Mouse (Mus musculus) neural tube, embryonic 12.5 days (tissue): ENCODE data around the gene Asl. TPM values are rescaled to one million over a fixed set of nuclear protein-coding genes. Genes with fewer than 3 reads are reported as not detected.

Experiments
- ATAC-seq: fragments of 200-750 bp; cut with Nextera tagmentation; 2 replicates; pipeline ENCODE4 v1.8.0; 2017; ENCODE audit warnings: low read depth, mild to moderate bottlenecking, moderate TSS enrichment, moderate library complexity; ENCODE audit not compliant: low FRiP score
- H3K27ac ChIP-seq: fragments of 300-500 bp; sonication (generic); 2 replicates; pipeline ENCODE4 v1.5.1; 2016
- H3K27me3 ChIP-seq: fragments of 300-500 bp; sonication (generic); replicated peaks from 2 replicates; pipeline ENCODE4 v1.6.1; 2016; ENCODE audit warnings: mild to moderate bottlenecking
- H3K36me3 ChIP-seq: fragments of 300-500 bp; sonication (generic); 2 replicates; pipeline ENCODE4 v1.6.1; 2016; ENCODE audit warnings: mild to moderate bottlenecking
- H3K4me1 ChIP-seq: fragments of 300-500 bp; sonication (generic); 2 replicates; pipeline ENCODE4 v1.6.1; 2016
- H3K4me2 ChIP-seq: fragments of 300-500 bp; sonication (generic); replicated peaks from 2 replicates; pipeline ENCODE4 v1.6.1; 2016; ENCODE audit warnings: mild to moderate bottlenecking
- H3K4me3 ChIP-seq: fragments of 300-500 bp; sonication (generic); 2 replicates; pipeline ENCODE4 v1.5.1; 2016
- H3K9ac ChIP-seq: fragments of 300-500 bp; sonication (generic); 2 replicates; pipeline ENCODE4 v1.6.1; 2016; ENCODE audit warnings: mild to moderate bottlenecking
- H3K9me3 ChIP-seq: fragments of 300-500 bp; sonication (generic); 2 replicates; pipeline ENCODE4 v1.6.1; 2016; ENCODE audit warnings: mild to moderate bottlenecking
- WGBS: fragments of 180-500 bp; shearing (Covaris S2); methylation state at CpG from one replicate; pipeline ENCODE4 v1.1.7; 2016; 5-methylcytosine and 5-hydroxymethylcytosine counted together
- polyA plus RNA-seq: library from polyadenylated mRNA; unstranded; fragments of >200 nt; fragmentation: Nextera tagmentation; extraction: Ambion mirVana; gene quantifications from 2 replicates; pipeline ENCODE4 v1.2.1, GENCODE M21; 2016

Gene Asl
- polyA plus RNA-seq, 1 experiment from 2014 or later, result 37.2 TPM

DNA sequence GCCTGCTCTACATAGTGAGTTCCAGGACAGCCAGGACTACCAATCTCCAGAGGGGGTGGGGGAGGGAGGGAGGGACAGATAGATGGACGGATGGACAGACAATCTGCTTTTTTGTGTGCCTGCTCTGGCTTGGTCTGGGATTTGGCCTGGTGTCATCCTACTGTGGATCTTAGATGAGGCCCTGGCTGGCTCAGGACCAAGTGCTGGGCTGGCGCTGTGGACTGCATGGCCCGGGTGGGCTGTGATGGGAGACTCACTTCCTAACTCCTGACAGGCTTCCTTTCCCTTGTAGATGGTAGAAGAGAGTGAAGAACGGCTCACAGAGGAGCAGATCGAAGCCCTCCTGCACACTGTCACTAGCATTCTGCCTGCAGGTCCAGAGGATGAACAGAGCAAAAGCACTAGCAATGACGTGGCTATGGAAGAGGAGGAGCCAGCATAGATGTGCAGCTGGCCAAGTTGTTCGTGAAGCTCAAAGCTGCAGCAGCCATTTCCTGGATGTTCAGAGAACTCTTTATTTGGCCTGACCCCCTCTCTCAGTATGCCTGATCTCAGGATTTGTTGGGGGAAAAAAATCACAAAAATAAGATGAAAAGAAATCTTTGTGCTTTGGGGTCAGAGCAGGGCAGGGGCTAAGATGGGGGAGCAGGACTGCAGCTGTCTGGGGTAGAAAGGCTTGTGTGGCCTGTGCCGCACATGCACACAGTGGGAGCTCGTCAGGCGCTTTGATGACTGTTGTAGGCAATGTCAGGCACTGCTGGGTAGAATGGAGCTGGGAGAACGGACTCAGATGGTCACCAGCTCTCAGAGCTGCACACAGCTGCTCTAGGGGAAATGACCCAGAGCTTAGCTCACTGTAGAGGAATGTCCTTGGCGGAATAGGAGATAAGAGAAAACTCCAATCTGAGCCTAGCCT, 30.6 kb upstream of the Asl start:
- H3K4me3 ChIP-seq, result no peak overlapping the region
- H3K27ac ChIP-seq, result no peak overlapping the region
- no peaks in the 10 kb centered on the region for H3K27me3 ChIP-seq
- H3K4me2 ChIP-seq, result no peak overlapping the region
- H3K9ac ChIP-seq, result no peak overlapping the region
- H3K4me1 ChIP-seq, result no peaks in the 10 kb centered on the region
- no peak for ATAC-seq
- peaks cover 23% of the 10 kb centered on the region for H3K36me3 ChIP-seq
- H3K9me3 ChIP-seq, result no peaks in the 10 kb centered on the region
- WGBS, result 76% methylated on average over 12 of the region's 12 CpGs

DNA sequence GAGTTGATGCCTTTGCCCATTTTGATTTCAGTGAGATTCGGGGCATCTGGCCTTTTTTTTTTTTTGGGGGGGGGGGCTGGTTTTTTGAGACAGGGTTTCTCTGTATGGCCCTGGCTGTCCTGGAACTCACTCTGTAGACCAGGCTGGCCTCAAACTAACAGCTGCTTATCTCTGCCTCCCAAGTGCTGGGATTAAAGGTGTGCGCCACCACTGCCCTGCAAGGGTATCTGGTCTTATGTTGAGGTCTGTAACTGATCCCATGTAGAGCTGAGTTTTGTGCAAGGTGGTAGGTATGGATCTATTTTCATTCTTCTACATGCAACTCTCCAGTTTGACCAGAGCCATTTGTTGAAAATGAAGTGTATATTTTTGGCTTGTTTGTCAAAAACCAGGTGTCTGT, 27.3 kb upstream of the Asl start:
- no peak for ATAC-seq
- no peak overlapping the region for H3K9ac ChIP-seq
- WGBS, result 93% methylated on average over 2 of the region's 2 CpGs

DNA sequence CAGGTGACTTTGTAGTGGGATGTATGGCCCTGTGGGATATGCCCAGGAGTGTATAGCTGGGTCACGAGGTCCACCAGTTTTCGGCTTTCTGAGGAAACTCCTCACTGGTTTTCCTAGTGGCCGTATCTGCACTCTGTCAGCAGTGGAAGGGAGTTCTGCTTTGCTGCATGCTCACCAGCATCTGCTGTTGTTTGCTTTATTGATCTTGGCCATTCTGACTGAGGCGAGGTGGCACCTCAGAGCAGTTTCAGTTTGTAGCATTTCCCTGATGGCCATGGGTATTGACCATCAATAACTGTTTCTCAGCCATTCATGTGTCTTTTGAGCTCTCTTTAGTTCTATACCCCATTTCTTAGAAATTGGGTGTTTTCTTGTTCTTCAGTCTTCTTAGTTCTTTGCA, 26.6 kb upstream of the Asl start:
- no peaks in the 10 kb centered on the region for H3K27me3 ChIP-seq
- no peak overlapping the region for H3K4me2 ChIP-seq
- ATAC-seq, result no peak
- H3K4me1 ChIP-seq, result no peaks in the 10 kb centered on the region
- H3K9me3 ChIP-seq, result no peaks in the 10 kb centered on the region
- peaks cover 41% of the 10 kb centered on the region for H3K36me3 ChIP-seq
- no peak overlapping the region for H3K27ac ChIP-seq
- H3K9ac ChIP-seq, result no peak overlapping the region
- 90% methylated on average over 4 of the region's 4 CpGs for WGBS
- no peak overlapping the region for H3K4me3 ChIP-seq

More for the DNA sequence above, 27.3 kb upstream of the Asl start:
- no peaks in the 10 kb centered on the region for H3K4me1 ChIP-seq
- no peak overlapping the region for H3K4me3 ChIP-seq
- H3K27me3 ChIP-seq, result no peaks in the 10 kb centered on the region
- H3K9me3 ChIP-seq, result no peaks in the 10 kb centered on the region
- H3K4me2 ChIP-seq, result no peak overlapping the region
- no peak overlapping the region for H3K27ac ChIP-seq
- H3K36me3 ChIP-seq, result peaks cover 37% of the 10 kb centered on the region

DNA sequence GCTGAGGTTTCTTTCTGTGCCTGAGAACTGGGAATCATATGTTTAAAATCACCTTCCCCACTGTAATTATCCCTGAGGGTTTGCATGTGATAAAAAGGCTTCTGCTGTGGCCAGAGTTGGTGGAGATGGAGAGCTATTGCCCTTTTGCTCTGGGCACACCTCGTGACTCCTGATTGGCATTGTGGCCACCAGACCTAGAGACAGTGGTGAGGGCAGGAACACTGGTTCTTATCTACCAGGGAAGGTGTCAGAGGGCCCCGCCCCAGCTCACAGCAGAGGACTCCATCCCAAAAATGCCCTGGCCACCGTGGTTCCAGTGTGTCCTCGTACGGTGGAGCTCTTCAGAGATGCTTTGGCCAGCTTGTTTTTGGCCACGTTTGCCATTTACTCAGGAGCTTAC, 23.9 kb upstream of the Asl start:
- H3K4me1 ChIP-seq, result no peaks in the 10 kb centered on the region
- no peaks in the 10 kb centered on the region for H3K9me3 ChIP-seq
- H3K27me3 ChIP-seq, result no peaks in the 10 kb centered on the region
- H3K4me3 ChIP-seq, result no peak overlapping the region
- H3K36me3 ChIP-seq, result peaks cover 48% of the 10 kb centered on the region
- H3K4me2 ChIP-seq, result no peak overlapping the region
- H3K9ac ChIP-seq, result no peak overlapping the region
- H3K27ac ChIP-seq, result no peak overlapping the region
- no peak for ATAC-seq
- 92% methylated on average over 6 of the region's 6 CpGs for WGBS

DNA sequence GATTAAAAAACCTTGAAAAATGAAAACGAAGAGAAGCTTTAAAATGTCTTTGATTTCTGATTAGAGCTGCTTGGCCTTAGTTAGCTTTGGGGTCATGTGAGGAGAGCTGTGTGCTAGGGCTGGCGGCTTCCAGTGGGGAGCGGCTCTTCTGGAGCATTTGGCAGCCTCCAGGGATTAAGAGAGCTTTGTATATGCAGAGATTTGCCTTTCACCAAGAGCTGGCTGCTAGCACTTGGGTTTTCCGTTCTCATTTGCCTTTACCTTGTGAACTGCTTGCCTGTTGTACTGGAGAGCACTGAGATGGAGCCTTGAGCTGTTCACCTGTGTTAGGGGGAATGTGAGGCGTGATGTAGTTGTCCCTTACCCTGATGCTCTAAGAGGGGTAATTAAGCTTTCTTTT, 23.5 kb upstream of the Asl start:
- no peaks in the 10 kb centered on the region for H3K4me1 ChIP-seq
- H3K36me3 ChIP-seq, result peaks cover 50% of the 10 kb centered on the region

DNA sequence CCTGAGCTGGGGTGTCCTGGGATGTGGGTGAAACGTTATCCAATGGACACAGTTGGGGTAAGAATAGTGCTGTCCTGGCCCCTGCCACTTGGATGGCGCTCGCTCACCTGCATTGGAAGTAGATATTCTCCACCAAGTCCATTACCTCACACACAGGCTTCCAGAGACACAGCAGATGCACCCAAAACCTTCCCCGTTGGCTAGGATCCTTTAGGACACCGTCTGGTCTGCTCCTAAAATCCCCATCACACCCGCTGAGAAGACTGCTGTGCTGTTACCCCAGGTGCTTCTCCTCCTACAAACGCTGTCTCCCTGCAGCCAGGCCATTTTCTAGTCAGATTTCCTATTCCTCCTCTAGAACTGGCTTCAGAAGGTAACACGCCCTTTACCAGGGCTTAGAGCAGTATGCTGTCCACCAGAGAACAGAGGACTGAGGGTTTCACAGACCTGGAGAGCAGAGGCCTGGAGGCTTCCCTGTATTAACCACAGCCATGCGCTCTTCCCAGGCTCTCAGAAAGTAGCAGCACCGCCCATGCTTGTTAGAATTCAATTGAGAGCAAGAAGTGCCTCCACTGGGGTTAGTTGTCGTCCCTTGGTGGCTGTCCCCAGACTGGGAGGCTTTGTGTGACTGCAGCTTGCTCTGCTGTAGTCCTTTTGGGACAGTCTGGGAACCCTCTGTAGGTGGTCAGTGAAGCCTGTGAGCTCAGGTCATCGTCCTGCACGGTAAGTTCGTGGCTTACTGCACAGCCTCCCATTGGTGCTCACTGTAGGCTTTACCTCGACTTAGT, 22.2 kb upstream of the Asl start:
- Histone ChIP-seq H3K9me3 (no peaks in the 10 kb centered on the region), H3K4me1 (no peaks in the 10 kb centered on the region), H3K27ac (no peak overlapping the region), H3K4me2 (no peak overlapping the region), H3K27me3 (no peaks in the 10 kb centered on the region), H3K9ac (no peak overlapping the region), H3K36me3 (peaks cover 62% of the 10 kb centered on the region), H3K4me3 (no peak overlapping the region)
- WGBS, result 91% methylated on average over 15 of the region's 15 CpGs
- no peak for ATAC-seq

More for the DNA sequence above, 23.5 kb upstream of the Asl start:
- WGBS, result 89% methylated on average over 5 of the region's 5 CpGs
- H3K27ac ChIP-seq, result no peak overlapping the region
- H3K9me3 ChIP-seq, result no peaks in the 10 kb centered on the region
- no peak overlapping the region for H3K9ac ChIP-seq
- H3K4me3 ChIP-seq, result no peak overlapping the region
- H3K27me3 ChIP-seq, result no peaks in the 10 kb centered on the region
- H3K4me2 ChIP-seq, result no peak overlapping the region
- no peak for ATAC-seq

DNA sequence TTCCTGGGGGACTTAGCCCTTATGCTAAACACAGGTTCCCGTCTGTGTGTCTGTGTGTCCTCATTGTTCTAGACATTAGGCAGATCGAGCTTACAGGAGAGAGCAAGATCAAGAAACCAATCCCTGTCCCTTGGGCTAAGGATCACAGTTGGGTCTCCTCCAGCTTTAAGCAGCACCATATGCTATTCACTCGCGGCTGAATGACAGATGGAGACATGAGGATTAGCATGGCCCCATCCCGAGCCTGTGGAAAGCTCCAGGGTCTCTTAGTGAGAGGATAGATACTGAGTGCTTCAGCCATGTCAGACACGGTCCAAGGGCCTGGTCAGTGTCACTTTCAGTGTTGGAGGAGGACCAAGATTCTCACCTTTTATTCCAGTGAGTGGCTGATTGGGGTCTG, 21.4 kb upstream of the Asl start:
- 80% methylated on average over 6 of the region's 6 CpGs for WGBS
- Histone ChIP-seq H3K36me3 (peaks cover 69% of the 10 kb centered on the region), H3K4me2 (no peak overlapping the region), H3K4me3 (no peak overlapping the region), H3K9me3 (no peaks in the 10 kb centered on the region), H3K9ac (no peak overlapping the region), H3K27ac (no peak overlapping the region), H3K27me3 (no peaks in the 10 kb centered on the region), H3K4me1 (no peaks in the 10 kb centered on the region)
- ATAC-seq, result no peak

DNA sequence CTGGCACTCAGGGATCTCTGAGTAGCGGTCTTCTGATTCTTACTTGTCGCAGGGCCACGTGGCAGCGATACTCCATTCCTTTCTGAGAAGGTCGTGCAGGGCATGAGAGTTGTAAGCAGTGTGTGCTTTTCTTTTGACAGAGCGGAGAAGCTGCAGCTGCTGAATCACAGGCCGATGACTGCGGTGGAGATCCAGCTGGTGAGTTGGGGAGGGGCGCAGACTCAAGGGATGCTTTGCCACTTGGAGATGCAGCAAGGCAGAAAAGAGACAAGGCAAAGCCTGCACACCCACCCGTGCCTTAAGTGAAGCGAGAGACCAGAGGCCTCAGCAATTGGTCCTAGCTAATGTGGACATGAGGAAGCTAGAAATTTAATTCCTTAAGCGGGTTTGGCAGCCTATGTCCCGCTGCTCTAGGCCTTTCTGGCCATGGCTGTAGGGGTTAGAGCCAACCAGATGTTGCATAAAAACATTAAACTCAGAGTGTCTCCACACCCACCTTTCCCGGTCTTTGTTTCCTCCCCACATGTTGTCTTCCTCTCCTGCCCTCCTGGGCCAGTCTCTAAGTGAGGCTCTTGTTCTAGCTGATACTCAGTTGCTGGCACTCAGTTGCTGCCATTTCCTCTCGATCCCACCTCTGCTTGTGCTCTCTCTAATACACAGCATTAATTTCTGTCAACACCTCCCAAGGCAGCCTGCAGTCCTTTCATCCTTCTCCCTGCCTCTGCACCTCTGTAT, 19.9 kb upstream of the Asl start:
- peaks cover 74% of the 10 kb centered on the region for H3K36me3 ChIP-seq

DNA sequence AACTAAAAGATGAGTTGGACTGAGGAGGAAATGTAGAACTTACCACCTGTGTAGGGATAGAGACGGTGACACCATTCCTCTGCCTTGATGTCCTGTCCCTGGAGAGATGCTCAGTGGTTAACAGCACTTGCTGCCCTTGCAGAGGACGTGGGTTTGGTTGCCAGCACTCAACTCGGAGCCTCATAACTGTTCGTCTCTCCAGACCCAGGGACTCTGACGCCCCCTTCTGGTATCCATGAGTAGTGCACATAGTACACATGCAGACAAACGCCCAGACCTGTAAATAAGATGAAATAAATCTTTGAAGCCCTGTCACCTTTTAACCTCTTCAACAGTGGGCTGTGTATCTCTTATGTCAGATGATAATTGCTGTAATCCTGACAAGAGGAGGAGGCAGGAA, 18.0 kb upstream of the Asl start:
- Histone ChIP-seq H3K4me2 (no peak overlapping the region), H3K9me3 (no peaks in the 10 kb centered on the region), H3K4me3 (no peak overlapping the region), H3K27ac (no peak overlapping the region), H3K9ac (no peak overlapping the region), H3K4me1 (no peaks in the 10 kb centered on the region), H3K27me3 (no peaks in the 10 kb centered on the region), H3K36me3 (peaks cover 85% of the 10 kb centered on the region)
- no peak for ATAC-seq
- WGBS, result 84% methylated on average over 6 of the region's 6 CpGs

More for the DNA sequence above, 19.9 kb upstream of the Asl start:
- Histone ChIP-seq H3K4me1 (no peaks in the 10 kb centered on the region), H3K9me3 (no peaks in the 10 kb centered on the region), H3K9ac (no peak overlapping the region), H3K4me3 (no peak overlapping the region), H3K27me3 (no peaks in the 10 kb centered on the region), H3K4me2 (no peak overlapping the region), H3K27ac (no peak overlapping the region)
- ATAC-seq, result no peak
- WGBS, result 89% methylated on average over 15 of the region's 15 CpGs

DNA sequence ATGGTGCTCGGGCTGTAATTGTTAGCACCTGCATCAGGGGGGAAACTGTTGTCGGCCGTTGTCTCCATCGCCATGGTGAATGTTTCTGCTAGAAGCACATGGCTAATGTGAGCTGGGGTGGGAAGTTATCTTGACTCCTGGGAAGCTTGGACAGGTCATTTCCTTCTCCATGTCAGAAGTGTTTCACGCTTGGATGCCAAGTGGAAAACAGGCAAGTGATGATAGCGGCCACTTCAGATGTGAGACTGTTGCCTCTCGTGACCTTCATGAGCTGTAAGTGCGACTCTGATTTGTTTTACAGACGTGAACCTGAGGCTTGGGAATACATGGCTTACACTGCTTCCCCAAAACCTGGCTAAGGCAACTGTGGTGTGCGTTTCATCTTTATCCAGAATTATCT, 17.5 kb upstream of the Asl start:
- Histone ChIP-seq H3K9me3 (no peaks in the 10 kb centered on the region), H3K4me3 (no peak overlapping the region), H3K36me3 (peaks cover 87% of the 10 kb centered on the region), H3K4me1 (no peaks in the 10 kb centered on the region), H3K27ac (no peak overlapping the region), H3K4me2 (no peak overlapping the region), H3K9ac (no peak overlapping the region), H3K27me3 (no peaks in the 10 kb centered on the region)
- no peak for ATAC-seq
- 88% methylated on average over 10 of the region's 10 CpGs for WGBS

DNA sequence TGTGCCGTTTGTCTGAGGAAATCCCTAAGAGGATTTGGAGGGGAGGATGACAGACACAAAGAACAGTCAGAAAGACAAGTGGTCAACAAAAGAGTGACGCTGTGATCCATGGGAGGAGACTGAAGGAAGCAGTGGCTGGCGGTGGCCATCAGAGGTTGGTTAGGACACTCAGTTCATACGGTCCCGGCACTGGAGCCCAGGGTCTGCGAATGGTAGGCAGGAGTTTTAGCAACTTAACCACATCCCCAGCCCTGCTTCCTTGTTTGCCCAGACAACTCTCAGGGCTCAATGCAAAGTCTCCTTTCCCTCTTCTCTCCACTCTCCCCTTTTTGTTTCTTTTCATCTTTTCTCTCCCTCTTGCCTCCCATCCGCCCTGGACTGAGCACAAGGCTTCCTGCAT, 17.1 kb upstream of the Asl start:
- H3K27me3 ChIP-seq, result no peaks in the 10 kb centered on the region
- H3K4me1 ChIP-seq, result no peaks in the 10 kb centered on the region
- no peak overlapping the region for H3K9ac ChIP-seq
- no peak overlapping the region for H3K27ac ChIP-seq
- H3K4me3 ChIP-seq, result no peak overlapping the region
- no peak for ATAC-seq
- peaks cover 86% of the 10 kb centered on the region for H3K36me3 ChIP-seq
- H3K4me2 ChIP-seq, result no peak overlapping the region
- no peaks in the 10 kb centered on the region for H3K9me3 ChIP-seq
- WGBS, result 92% methylated on average over 7 of the region's 7 CpGs

DNA sequence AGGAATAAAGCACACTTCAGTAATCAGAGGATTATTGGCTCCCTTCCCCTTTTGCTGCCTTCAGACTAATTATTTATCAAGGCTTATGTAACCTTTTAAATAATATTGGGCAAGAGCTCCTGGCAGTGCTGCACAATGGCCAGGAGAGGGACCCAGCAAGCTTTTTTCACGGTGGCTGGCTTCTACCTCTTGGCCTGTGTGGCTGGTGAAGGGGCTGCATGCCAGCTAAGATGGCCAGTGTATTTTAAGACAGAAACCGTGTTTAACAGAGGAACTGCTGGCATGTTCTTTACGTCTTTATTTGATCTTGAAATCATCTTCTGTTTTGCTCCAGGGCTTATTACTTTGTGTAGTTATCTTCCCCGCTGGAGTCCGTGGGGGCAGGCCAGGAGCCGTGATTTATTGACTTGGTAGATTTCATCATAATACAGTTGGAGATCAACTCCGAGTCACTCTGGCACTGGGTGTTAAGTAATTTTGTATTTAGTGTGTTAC, 15.2 kb upstream of the Asl start:
- Histone ChIP-seq H3K4me2 (no peak overlapping the region), H3K4me3 (no peak overlapping the region), H3K9me3 (no peaks in the 10 kb centered on the region), H3K9ac (no peak overlapping the region), H3K27me3 (no peaks in the 10 kb centered on the region), H3K36me3 (peaks cover 88% of the 10 kb centered on the region), H3K4me1 (no peaks in the 10 kb centered on the region), H3K27ac (no peak overlapping the region)
- no peak for ATAC-seq
- WGBS, result 83% methylated on average over 7 of the region's 7 CpGs
